Mouse (Mus musculus) ES-E14 (cell line): ENCODE measurements at regions not wholly inside any gene's neighbourhood (a gene's known extent, or its start where the extent isn't known, plus 50 kb on each side); places are given as distances from the start of the nearest gene placed in this dataset.
A peak's percentile ranks its signal among the peaks of the same experiment; 100 is the strongest.

Source experiments
- DNase-seq: peaks from one replicate; pipeline ENCODE4 v3.0.0-alpha.2; 2013; ENCODE audit warnings: low read depth, low spot score
- H3K27ac ChIP-seq: 2 replicates; pipeline ENCODE4 v1.5.1; 2012; ENCODE audit warnings: low read depth, mild to moderate bottlenecking, low read length, moderate library complexity, mixed read lengths; ENCODE audit not compliant: poor library complexity, insufficient read depth, severe bottlenecking
- H3K36me3 ChIP-seq: 2 replicates; pipeline ENCODE4 v1.6.1; 2012; ENCODE audit warnings: mild to moderate bottlenecking, low read length, moderate library complexity, mixed read lengths; ENCODE audit not compliant: control insufficient read depth, poor library complexity, insufficient read depth, severe bottlenecking
- H3K4me1 ChIP-seq, 2 experiments: fragments of 150-350 bp in 1 of 2; sonication (generic) in 1 of 2; 2 replicates each; pipeline ENCODE4 v1.6.1; 2012; ENCODE audit warnings: low read length in 2 of 2, mild to moderate bottlenecking in 1 of 2, mixed read lengths in 1 of 2; ENCODE audit not compliant: control insufficient read depth in 2 of 2, insufficient read depth in 2 of 2, poor library complexity in 1 of 2
- H3K4me3 ChIP-seq, 2 experiments: fragments of 150-350 bp in 1 of 2; sonication (generic) in 1 of 2; 2 replicates each; pipeline ENCODE4 v1.5.1; 2012; ENCODE audit warnings: low read length in 2 of 2, low read depth in 1 of 2, mild to moderate bottlenecking in 1 of 2, mixed read lengths in 1 of 2; ENCODE audit not compliant: insufficient read depth in 1 of 2, poor library complexity in 1 of 2, severe bottlenecking in 1 of 2
- H3K9ac ChIP-seq: 2 replicates; pipeline ENCODE4 v1.6.1; 2012; ENCODE audit warnings: low read depth, mild to moderate bottlenecking, low read length, mixed read lengths; ENCODE audit not compliant: poor library complexity, insufficient read depth, severe bottlenecking
- H3K9me3 ChIP-seq: fragments of 150-350 bp; sonication (generic); 2 replicates; pipeline ENCODE4 v1.6.1; 2012; ENCODE audit warnings: low read depth, mild to moderate bottlenecking, low read length; ENCODE audit not compliant: control insufficient read depth, insufficient read depth
- CHD2 ChIP-seq: IDR thresholded peaks from 2 replicates; pipeline ENCODE4 v1.6.1; 2014; ENCODE audit warnings: mild to moderate bottlenecking, low read depth, low read length, inconsistent platforms
- HCFC1 ChIP-seq: IDR thresholded peaks from 2 replicates; pipeline ENCODE4 v1.6.1; 2012; ENCODE audit warnings: low read length, inconsistent platforms, borderline replicate concordance; ENCODE audit not compliant: insufficient read depth
- MAFK ChIP-seq: IDR thresholded peaks from 2 replicates; pipeline ENCODE4 v1.6.1; 2014; ENCODE audit warnings: mild to moderate bottlenecking, low read depth, low read length, inconsistent platforms; ENCODE audit not compliant: insufficient read depth
- ZC3H11A ChIP-seq: IDR thresholded peaks from 2 replicates; pipeline ENCODE4 v1.6.1; 2012; ENCODE audit warnings: low read depth, mild to moderate bottlenecking, inconsistent platforms, low read length, borderline replicate concordance
- ZNF384 ChIP-seq: IDR thresholded peaks from 2 replicates; pipeline ENCODE4 v1.6.1; 2012; ENCODE audit warnings: low read depth, low read length, inconsistent platforms
- in situ Hi-C, 2 experiments: fragments of 600-800 bp; cut with MboI; formaldehyde crosslinking; loops; one replicate each; pipeline ENCODE4 v1.15.1; 2025; ENCODE audit warnings: low sequenced_read_pairs in 2 of 2, inconsistent platforms in 1 of 2; ENCODE audit not compliant: unreplicated experiment in 2 of 2

- no peaks in the 10 kb centered on the region for H3K36me3 ChIP-seq
- DNase-seq, result peak; percentile 0
- no peak overlapping the region for H3K9ac ChIP-seq
- no peaks in the 10 kb centered on the region for H3K4me1 ChIP-seq
- H3K9me3 ChIP-seq, result no peaks in the 10 kb centered on the region
- H3K27ac ChIP-seq, result no peak overlapping the region
- in situ Hi-C loops, result no loop called here
- TF ChIP-seq ZNF384, result no peak
- no peak for TF ChIP-seq MAFK
- no peak for TF ChIP-seq ZC3H11A
- no peak for TF ChIP-seq HCFC1
- no peak for TF ChIP-seq CHD2
- no peak overlapping the region for H3K4me3 ChIP-seq
Measured at GRCm38 (mm10) chrX:122165179-122165578, 232.0 kb downstream of the Nap1l3 start.
